Mouse (Mus musculus): ENCODE results near the gene Psmg4. TPM values are rescaled to one million over a fixed set of nuclear protein-coding genes. Genes with fewer than 3 reads are reported as not detected.

Gene Psmg4
- 80.2 TPM for polyA plus RNA-seq (2017; shearing (Covaris generic))

DNA sequence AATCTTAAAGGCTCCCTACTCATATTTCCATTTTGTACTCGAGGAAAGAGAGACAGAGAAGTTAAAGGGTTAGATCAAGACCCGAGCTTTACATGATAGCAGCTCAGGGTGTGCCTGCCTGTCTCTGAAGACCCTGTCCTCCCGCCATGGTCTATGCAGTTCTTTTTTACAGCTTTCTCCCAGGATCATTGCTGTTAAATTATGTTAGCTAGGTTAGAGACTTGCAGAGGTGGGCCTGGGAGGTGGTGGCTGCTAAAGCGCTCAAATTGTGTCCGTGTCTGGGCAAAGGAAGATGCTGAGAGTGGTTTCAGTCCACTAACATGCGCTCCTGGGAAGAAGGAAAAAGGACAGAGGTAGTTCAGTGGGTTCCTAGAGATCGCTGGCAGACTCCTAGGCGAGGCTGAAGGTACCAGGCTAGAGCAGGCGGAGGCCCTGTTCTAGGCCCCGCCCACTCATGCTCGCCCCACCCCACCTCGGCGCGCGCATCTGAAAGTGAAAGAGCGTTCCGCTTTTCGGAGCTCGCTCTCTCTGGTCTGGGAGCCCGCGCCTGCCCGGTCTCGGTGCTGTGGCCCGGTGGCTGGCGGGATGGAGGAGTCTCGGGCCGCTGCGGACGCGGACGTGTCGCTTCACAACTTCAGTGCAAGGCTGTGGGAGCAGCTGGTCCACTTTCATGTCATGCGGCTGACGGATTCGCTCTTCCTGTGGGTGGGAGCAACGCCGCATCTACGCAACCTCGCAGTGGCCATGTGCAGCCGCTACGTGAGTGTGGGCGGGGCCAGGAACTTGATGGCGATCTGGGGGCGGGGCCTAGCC is at the start of gene Psmg4:
Gene Psmg4 (plus strand): TSS at position 474 of the 813 bp plus-strand sequence.

GRCm38 (mm10) chr13:34130226-34130731 is 32.5 kb upstream of the Psmg4 start, which contains the start of gene Tubb2b:
Gene Tubb2b, minus strand, starts transcription at chr13:34130466.

Other genes starting within 250 kb of the Psmg4 start
- gene Nqo2, start 198.3 kb upstream of the Psmg4 start, polyA plus RNA-seq (2017; shearing (Covaris generic)) = 10.2 TPM
- 15.9 TPM for gene Ripk1, start 160.6 kb upstream of the Psmg4 start, polyA plus RNA-seq (2017; shearing (Covaris generic))
- gene Serpinb6a, start 160.2 kb upstream of the Psmg4 start, polyA plus RNA-seq (2017; shearing (Covaris generic)) = 43.3 TPM
- gene Bphl, start 125.4 kb upstream of the Psmg4 start, polyA plus RNA-seq (2017; shearing (Covaris generic)) = 42.8 TPM
- 32.0 TPM for gene Tubb2a, start 85.0 kb upstream of the Psmg4 start, polyA plus RNA-seq (2017; shearing (Covaris generic))
- 0.68 TPM for gene Tubb2b, start 32.5 kb upstream of the Psmg4 start, polyA plus RNA-seq (2017; shearing (Covaris generic))
- gene Slc22a23, start 182.2 kb downstream of the Psmg4 start, polyA plus RNA-seq (2017; shearing (Covaris generic)) = 0.37 TPM